Mouse (Mus musculus) left cerebral cortex, adult 11 months (tissue): ENCODE measurements around the gene L2hgdh.

Experiments used
- DNase-seq: peaks from one replicate; pipeline ENCODE4 v3.0.0; 2022; ENCODE audit warnings: low spot score

Gene L2hgdh

GRCm38 (mm10) chr12:69729246-69729645, 4.6 kb upstream of the L2hgdh start:
- DNase-seq, result no peak

GRCm38 (mm10) chr12:69724018-69724710, 509 bp downstream of the L2hgdh start:
- no peak for DNase-seq

- no peak for DNase-seq
Measured at GRCm38 (mm10) chr12:69723376-69723775, 1.3 kb downstream of the L2hgdh start.

GRCm38 (mm10) chr12:69722857-69723256, 1.8 kb downstream of the L2hgdh start:
- no peak for DNase-seq

GRCm38 (mm10) chr12:69713628-69714027, 11.0 kb downstream of the L2hgdh start:
- DNase-seq, result no peak

GRCm38 (mm10) chr12:69704799-69705458, 19.7 kb downstream of the L2hgdh start:
- no peak for DNase-seq

GRCm38 (mm10) chr12:69698352-69698751, 26.3 kb downstream of the L2hgdh start:
- no peak for DNase-seq

- no peak for DNase-seq
Measured at GRCm38 (mm10) chr12:69696746-69697145, 27.9 kb downstream of the L2hgdh start.

GRCm38 (mm10) chr12:69693471-69693870, 31.2 kb downstream of the L2hgdh start:
- DNase-seq, result no peak

- no peak for DNase-seq
Measured at GRCm38 (mm10) chr12:69690714-69691113, 34.0 kb downstream of the L2hgdh start.

GRCm38 (mm10) chr12:69689094-69689493, 35.6 kb downstream of the L2hgdh start:
- no peak for DNase-seq

- DNase-seq, result no peak
Measured at GRCm38 (mm10) chr12:69688368-69688767, 36.3 kb downstream of the L2hgdh start.

GRCm38 (mm10) chr12:69683537-69683936, 41.1 kb downstream of the L2hgdh start:
- peak; percentile 43 for DNase-seq

GRCm38 (mm10) chr12:69682788-69683419, 41.8 kb downstream of the L2hgdh start:
- no peak for DNase-seq

- peak; percentile 32 for DNase-seq
Measured at GRCm38 (mm10) chr12:69682065-69682787, 42.4 kb downstream of the L2hgdh start.

- DNase-seq, result peak; percentile 19
Measured at GRCm38 (mm10) chr12:69681566-69682061, 43.1 kb downstream of the L2hgdh start, which contains the start of gene Sos2. Gene Sos2 (minus strand): TSS chr12:69681852.

GRCm38 (mm10) chr12:69680635-69681565, 43.8 kb downstream of the L2hgdh start:
- DNase-seq, result no peak

GRCm38 (mm10) chr12:69676157-69676556, 48.5 kb downstream of the L2hgdh start:
- DNase-seq, result no peak

GRCm38 (mm10) chr12:69674576-69675537, 49.8 kb downstream of the L2hgdh start:
- DNase-seq, result no peak

GRCm38 (mm10) chr12:69674176-69674575, 50.5 kb downstream of the L2hgdh start:
- DNase-seq, result no peak
